Mouse (Mus musculus) ES-E14 (cell line): Measurements from ENCODE around the gene Tmem30a.

Source experiments
- CHD2 ChIP-seq: IDR thresholded peaks from 2 replicates; pipeline ENCODE4 v1.6.1; 2014; ENCODE audit warnings: mild to moderate bottlenecking, low read depth, low read length, inconsistent platforms
- HCFC1 ChIP-seq: IDR thresholded peaks from 2 replicates; pipeline ENCODE4 v1.6.1; 2012; ENCODE audit warnings: low read length, inconsistent platforms, borderline replicate concordance; ENCODE audit not compliant: insufficient read depth
- MAFK ChIP-seq: IDR thresholded peaks from 2 replicates; pipeline ENCODE4 v1.6.1; 2014; ENCODE audit warnings: mild to moderate bottlenecking, low read depth, low read length, inconsistent platforms; ENCODE audit not compliant: insufficient read depth
- ZNF384 ChIP-seq: IDR thresholded peaks from 2 replicates; pipeline ENCODE4 v1.6.1; 2012; ENCODE audit warnings: low read depth, low read length, inconsistent platforms

DNA sequence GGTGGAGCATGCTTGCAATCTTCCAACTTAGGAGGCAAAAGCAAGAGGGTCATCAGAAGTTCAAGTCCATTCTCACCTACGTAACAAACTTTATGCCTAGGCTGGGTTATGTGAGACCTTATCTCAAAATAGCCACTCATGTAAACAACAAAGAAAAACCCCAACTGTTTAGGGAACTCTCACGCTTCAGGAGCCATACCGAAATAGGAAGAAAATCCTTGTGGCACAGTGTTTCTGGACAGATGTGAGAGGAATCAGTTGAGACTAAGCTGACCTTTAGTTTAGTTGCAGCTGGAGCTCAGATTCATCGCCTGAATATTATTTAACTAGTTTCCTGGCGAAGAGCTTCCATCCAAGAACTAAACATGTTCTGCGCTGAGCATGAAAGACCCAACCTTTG lies 49.3 kb upstream of the Tmem30a start:
- TF ChIP-seq HCFC1, result no peak
- TF ChIP-seq CHD2, result no peak
- TF ChIP-seq MAFK, result no peak
- TF ChIP-seq ZNF384, result no peak
